Mouse (Mus musculus) heart, postnatal 14 days (tissue): ENCODE data around the gene Slfn14. TPM values are rescaled to one million over a fixed set of nuclear protein-coding genes. Genes with fewer than 3 reads are reported as not detected.
A peak's percentile ranks its signal among the peaks of the same experiment; 100 is the strongest.
"Not testable (repeated sequence)": the region's sequence is repeated elsewhere in the genome, so short reads cannot be mapped to it uniquely, and the experiment has no call there.

Experiments
- DNase-seq, 2 experiments: peaks; one replicate each; pipeline ENCODE4 v3.0.0; 2021 to 2022
- intact Hi-C: fragments of 180-260 bp; cut with DNase I; formaldehyde crosslinking; loops from one replicate; pipeline ENCODE4 v1.15.1; 2025
- total RNA-seq, 2 experiments: library from RNA; stranded (reverse); gene quantifications; 2 replicates each; pipeline ENCODE4 v1.2.3; 2021

The Slfn14 gene
- total RNA-seq, 2 experiments from 2014 or later = 0.07 to 0.19 TPM

- intact Hi-C loops = no loop called here
- DNase-seq = no peak
Measured at GRCm38 (mm10) chr11:83289036-83289435, 2.5 kb upstream of the Slfn14 start.

GRCm38 (mm10) chr11:83285627-83286026, 899 bp downstream of the Slfn14 start:
- no peak for DNase-seq
- intact Hi-C loops = no loop called here

DNA sequence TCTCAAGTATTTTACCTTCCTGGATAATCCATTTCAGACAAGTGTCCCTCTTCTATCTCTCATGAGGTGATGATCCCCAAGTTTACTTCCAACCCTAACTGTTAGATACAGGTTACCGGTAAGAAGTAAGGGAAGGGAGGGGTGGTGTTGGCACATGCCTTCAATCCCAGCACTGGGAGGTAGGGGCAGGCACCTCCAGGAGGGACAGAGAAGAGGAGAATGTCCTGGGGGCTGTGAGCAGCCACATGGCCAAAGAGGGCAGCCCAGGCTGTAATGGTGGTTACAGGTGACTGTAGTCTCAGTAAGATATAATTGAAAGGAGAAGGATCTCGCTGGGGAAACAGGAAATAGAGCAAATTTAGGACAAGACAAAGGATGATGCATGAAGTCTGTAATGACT, 4.4 kb downstream of the Slfn14 start:
- intact Hi-C loops = no loop called here
- DNase-seq = no peak

DNA sequence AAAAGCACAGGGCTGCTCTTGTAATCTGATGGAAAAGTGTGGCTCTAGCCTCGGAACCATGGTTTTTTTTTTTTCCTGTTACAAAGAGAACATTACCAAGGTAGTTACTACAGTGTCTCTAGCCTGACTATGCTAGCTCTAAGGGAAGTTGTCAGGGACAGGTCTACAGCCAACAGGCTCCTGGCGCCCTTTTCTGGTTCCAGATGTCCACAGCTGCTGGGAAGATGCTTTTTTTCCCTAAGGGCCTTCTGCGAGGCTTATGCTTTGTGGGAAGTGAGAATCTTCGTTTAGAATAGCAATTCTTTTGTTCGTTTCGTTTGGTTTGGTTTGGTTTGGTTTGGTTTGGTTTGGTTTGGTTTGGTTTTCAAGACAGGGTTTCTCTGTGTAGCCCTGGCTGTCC, 6.8 kb downstream of the Slfn14 start:
- peak; percentile 70 to 77 for DNase-seq
- intact Hi-C loops = no loop called here

- DNase-seq = no peak
- intact Hi-C loops = no loop called here
Measured at GRCm38 (mm10) chr11:83279024-83279423, 7.5 kb downstream of the Slfn14 start.

DNA sequence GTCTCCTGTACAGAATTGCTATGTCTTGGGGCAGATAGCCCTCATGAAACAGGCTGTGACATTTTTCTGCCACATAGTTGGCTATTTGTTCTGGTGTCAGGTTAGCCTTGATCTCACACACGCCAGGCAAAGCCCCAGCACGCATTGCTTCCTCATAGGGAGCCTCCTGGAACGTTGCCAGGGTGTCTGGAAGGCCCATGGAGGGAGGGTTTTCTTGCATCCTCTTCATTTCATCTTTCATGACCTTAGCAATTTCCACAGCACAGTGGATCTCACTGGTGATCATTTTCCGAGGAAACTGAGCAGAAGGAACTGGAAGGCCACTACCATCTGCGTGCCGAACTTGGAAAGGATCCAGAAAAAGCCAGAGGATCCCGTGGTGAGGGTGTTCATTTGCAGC, 10.3 kb downstream of the Slfn14 start:
- DNase-seq = no peak
- intact Hi-C loops = no loop called here

- peak in 1 of 2 experiments; percentile 18 for DNase-seq
- intact Hi-C loops = no loop called here
Measured at GRCm38 (mm10) chr11:83271951-83272843, 14.3 kb downstream of the Slfn14 start.

DNA sequence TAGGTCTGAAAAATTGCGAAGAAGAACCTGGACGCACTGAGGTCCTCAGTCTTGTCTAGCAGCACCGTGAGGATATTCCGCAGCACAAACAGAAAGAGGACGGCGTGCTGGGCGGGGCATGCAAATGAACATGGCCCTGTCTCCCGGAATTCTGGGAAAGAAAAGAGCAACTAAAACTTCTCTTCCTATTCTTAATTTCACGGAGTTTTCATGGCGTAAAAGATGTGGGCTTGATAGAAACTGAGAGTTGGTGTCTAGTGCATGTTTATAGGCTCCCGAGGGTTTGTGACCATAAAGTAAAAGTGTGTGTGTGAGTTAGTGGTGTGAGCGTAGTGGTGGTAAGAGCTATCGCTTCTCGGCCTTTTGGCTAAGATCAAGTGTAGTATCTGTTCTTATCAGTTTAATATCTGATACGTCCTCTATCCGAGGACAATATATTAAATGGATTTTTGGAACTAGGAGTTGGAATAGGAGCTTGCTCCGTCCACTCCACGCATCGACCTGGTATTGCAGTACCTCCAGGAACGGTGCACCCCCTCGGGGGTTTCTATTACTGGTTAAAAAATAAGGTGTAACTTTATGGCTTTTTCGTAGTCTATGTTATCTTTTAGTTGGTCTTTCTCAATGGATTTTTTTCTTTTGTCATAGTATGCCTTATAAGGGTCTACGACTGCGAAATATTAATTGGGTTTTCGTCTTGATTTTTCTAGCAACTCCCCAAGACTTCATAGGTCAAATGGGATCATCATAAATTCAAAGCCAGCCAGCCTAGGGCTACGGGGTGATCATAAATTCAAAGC, 15.2 kb downstream of the Slfn14 start:
- DNase-seq = peak; percentile 75 to 78
- intact Hi-C loops = no loop called here

- no peak for DNase-seq
- intact Hi-C loops = no loop called here
Measured at GRCm38 (mm10) chr11:83270842-83271150, 15.7 kb downstream of the Slfn14 start.

DNA sequence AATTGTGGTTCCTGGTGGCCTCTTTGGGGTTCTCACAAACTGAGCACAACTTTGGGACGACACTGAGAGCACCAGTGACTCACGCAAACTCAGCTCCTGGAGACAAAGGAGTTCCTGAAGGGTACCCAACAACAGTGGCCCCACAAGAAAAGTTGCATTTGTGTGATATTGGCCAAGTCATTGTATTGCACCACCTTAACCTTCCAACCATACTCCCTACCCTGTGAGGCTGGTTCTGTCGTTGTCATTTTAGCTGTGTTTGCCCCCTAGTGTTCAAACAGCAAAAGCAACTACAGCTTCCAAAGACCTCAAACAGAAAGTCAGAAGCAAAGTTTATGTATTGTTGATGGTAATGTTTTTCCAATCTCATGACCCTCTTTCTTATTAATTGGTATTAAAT, 23.4 kb downstream of the Slfn14 start:
- intact Hi-C loops = no loop called here
- DNase-seq = no peak

- DNase-seq = no peak
- intact Hi-C loops = no loop called here
Measured at GRCm38 (mm10) chr11:83262673-83263072, 23.9 kb downstream of the Slfn14 start.

GRCm38 (mm10) chr11:83257211-83257610, 29.3 kb downstream of the Slfn14 start:
- intact Hi-C loops, DNase-seq: not testable (repeated sequence)

DNA sequence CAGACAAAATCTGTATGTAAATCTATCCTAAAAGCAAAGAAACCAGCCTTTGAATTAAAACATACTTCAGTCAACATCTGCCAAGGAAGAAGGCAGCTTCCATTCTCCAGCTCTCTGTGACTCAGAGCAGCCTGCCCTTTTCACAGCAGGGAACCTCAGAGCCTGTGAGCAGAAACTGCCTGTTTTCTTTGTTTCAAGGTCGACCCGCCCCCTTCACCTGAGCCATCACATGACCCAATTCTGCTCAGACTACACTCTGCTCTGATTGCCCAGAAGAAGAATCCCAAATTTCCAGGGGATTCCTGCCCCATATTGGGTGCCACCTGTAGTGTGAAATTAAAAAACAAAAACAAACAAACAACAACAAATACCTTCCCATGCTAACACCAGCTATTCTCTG, 46.7 kb downstream of the Slfn14 start:
- intact Hi-C loops = no loop called here
- no peak for DNase-seq

- intact Hi-C loops = no loop called here
Measured at GRCm38 (mm10) chr11:83238389-83238788, 48.1 kb downstream of the Slfn14 start.

DNA sequence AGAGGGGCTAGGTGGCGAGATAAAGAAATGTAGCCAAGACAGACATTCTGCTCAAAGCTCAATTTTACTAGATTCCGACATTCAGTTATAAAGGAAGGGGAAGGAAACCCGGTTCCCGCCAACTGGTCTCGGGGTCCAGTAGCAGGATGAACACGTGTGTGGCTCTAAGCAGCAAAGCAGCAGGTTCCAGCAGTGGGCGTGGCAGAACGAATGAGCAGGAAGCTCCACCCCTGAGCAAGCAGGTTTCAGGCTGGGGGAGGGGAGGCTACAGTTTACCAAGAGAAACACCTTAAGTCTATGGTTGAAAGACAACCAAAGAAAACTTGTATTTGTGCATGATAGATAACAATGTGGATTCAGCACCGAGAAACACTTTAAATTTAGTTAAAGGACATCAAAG, 49.1 kb downstream of the Slfn14 start:
- DNase-seq, intact Hi-C loops: not testable (repeated sequence)

More at GRCm38 (mm10) chr11:83238389-83238788, 48.1 kb downstream of the Slfn14 start:
- DNase-seq = no peak

DNA sequence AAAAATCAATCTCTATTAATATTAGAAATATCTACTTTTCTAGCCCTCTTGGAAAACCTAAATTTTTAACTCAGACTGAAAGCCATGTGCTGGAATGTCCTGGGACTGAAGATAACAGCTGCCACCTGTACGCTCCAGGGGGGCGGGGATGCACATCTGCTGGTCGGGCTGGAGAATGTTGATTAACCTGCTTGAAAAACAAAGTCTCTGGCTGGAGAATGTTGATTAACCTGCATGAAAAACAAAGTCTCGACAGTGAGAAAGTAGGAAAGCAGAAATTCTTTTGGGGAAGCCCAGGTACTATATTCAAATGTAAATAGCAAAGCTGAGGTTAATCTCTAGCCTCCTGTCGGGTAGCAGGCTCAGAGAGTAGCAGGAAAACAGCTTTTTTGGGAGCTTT, 52.9 kb downstream of the Slfn14 start:
- intact Hi-C loops, DNase-seq: not testable (repeated sequence)

- intact Hi-C loops = no loop called here
- DNase-seq = peak in 1 of 2 experiments; percentile 7
Measured at GRCm38 (mm10) chr11:83230966-83231365, 55.6 kb downstream of the Slfn14 start.

- no peak for DNase-seq
- intact Hi-C loops = no loop called here
Measured at GRCm38 (mm10) chr11:83227926-83228723, 58.4 kb downstream of the Slfn14 start.

DNA sequence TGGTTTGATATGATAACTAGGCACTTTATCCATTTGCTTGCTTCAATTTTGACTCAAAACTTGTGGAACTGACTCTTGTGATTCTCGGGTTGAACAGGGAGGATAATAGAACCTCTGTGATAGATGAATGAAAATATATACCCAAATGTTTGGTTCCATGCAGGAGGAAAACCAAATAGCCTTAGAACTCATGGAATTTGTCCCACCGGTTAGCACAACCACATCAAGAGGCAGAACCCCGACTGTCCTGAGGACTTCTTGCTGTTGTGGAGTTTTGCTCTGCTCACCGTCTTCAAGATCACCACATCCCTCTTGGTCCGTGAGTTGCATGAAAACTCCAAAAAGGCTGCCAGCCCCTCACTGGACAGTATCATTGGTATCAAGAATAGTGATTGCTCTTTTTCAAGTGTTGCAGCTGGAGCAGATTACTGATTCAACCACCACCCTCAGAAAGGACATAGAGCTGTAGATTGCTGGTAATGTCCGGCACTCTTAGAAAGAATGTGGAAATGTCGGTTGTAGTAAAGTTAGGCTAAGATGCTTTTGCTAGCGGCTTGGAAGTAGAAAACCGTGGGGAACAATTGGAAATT, 61.1 kb downstream of the Slfn14 start:
- no peak for DNase-seq
- intact Hi-C loops = no loop called here
